Mouse (Mus musculus) liver, adult 2 months (tissue): ENCODE measurements around the gene Gm10392. TPM values are rescaled to one million over a fixed set of nuclear protein-coding genes. Genes with fewer than 3 reads are reported as not detected.

Source experiments
- DNase-seq: peaks from one replicate; pipeline ENCODE4 v3.0.0-alpha.2; 2011; ENCODE audit warnings: low read depth, low spot score; ENCODE audit errors: extremely low read depth
- H3K27ac ChIP-seq: fragments of 200-500 bp; replicated peaks from 2 replicates; pipeline ENCODE4 v1.5.1; 2012; ENCODE audit warnings: low read depth, mild to moderate bottlenecking, control low read depth, inconsistent platforms, low read length; ENCODE audit not compliant: insufficient read depth
- H3K27me3 ChIP-seq: fragments of 200-500 bp; 2 replicates; pipeline ENCODE4 v1.6.1; 2012; ENCODE audit warnings: mild to moderate bottlenecking, moderate library complexity, low read length, inconsistent platforms; ENCODE audit not compliant: control insufficient read depth, insufficient read depth
- H3K36me3 ChIP-seq: fragments of 200-500 bp; 2 replicates; pipeline ENCODE4 v1.6.1; 2012; ENCODE audit warnings: low read length, inconsistent platforms; ENCODE audit not compliant: control insufficient read depth, insufficient read depth
- H3K4me1 ChIP-seq: fragments of 200-500 bp; 2 replicates; pipeline ENCODE4 v1.6.1; 2011; ENCODE audit warnings: low read length; ENCODE audit not compliant: control insufficient read depth, insufficient read depth
- H3K4me3 ChIP-seq: fragments of 200-500 bp; 2 replicates; pipeline ENCODE4 v1.5.1; 2011; ENCODE audit warnings: low read depth, mild to moderate bottlenecking, control low read depth, low read length, moderate library complexity; ENCODE audit not compliant: insufficient read depth
- H3K79me2 ChIP-seq: fragments of 200-500 bp; 2 replicates; pipeline ENCODE4 v1.6.1; 2012; ENCODE audit warnings: inconsistent platforms, mild to moderate bottlenecking, low read length, moderate library complexity; ENCODE audit not compliant: control insufficient read depth, insufficient read depth
- H3K9ac ChIP-seq: fragments of 200-500 bp; 2 replicates; pipeline ENCODE4 v1.6.1; 2012; ENCODE audit warnings: low read depth, mild to moderate bottlenecking, control low read depth, inconsistent platforms, low read length
- CTCF ChIP-seq: fragments of 200-500 bp; IDR thresholded peaks from 2 replicates; pipeline ENCODE4 v1.5.1; 2011; ENCODE audit warnings: low read depth, low read length, control low read depth
- POLR2A ChIP-seq: fragments of 200-500 bp; IDR thresholded peaks from 2 replicates; pipeline ENCODE4 v1.6.1; 2011; ENCODE audit warnings: low read length, control low read depth; ENCODE audit not compliant: insufficient read depth; ENCODE audit errors: extremely low read depth
- WGBS: fragments of 180-500 bp; shearing (Covaris S2); methylation state at CpG from one replicate; pipeline ENCODE4 v1.1.7; 2018; 5-methylcytosine and 5-hydroxymethylcytosine counted together
- polyA plus RNA-seq: library from polyadenylated mRNA; depleted of rRNA; stranded (reverse); fragments of >200 nt; gene quantifications from 2 replicates; pipeline ENCODE4 v1.2.3, GENCODE M21; 2012
- total RNA-seq: library from RNA; depleted of rRNA; stranded (reverse); fragments of >200 nt; gene quantifications from 2 replicates; pipeline ENCODE4 v1.2.3, GENCODE M21; 2014

Gene Gm10392
- total and polyA plus RNA-seq, 2 experiments: not detected

DNA sequence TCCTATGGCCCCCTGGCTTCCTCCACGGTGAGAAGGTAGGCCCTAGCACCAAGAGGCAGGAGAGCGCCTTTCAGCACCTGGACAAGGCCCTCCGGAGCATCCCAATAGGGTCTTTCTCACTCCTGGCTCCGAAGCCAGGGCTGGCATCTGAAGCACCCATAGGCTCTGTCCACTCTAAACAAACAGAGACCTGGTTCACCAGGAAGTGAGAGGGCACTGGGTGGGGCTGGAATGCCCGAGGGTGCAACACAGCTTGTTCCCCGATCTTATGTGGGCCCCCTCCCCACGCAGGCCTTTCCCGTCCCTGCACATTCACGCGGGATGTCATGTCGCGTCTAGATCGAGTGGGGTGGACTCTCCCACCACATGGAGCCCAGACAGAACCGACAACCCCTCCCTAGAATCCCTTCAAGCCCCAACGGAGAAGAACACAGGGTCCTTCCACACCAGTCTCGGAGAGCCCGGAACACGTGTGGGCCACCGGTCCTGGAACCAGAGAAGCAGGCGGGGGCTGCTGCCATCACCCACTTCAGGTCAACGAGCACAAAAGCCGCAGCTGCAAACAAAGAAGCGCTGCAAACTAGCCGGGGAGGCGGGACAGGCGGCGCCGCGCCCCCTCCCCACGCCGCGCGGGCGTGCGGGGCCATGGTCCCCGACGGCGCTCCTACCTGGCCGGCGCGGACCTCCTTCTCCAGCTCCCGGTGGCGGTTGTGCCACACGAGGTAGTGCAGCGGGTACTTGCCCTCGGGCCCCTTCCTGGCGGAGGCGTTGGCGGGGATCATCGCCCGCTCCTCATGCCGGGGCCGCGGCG lies 30.0 kb downstream of the Gm10392 start:
- TF ChIP-seq CTCF: no peak
- TF ChIP-seq POLR2A: no peak
- no peaks in the 10 kb centered on the region for H3K36me3 ChIP-seq
- H3K27ac ChIP-seq: no peak overlapping the region
- peaks cover 3% of the 10 kb centered on the region; the same call in 1 of the 2 replicates for H3K79me2 ChIP-seq
- no peaks in the 10 kb centered on the region for H3K27me3 ChIP-seq
- peak overlapping the region; percentile 57 for H3K4me3 ChIP-seq
- peaks cover 12% of the 10 kb centered on the region; the same call in 1 of the 2 replicates for H3K4me1 ChIP-seq
- peak overlapping the region; percentile 76 for H3K9ac ChIP-seq
- WGBS: 16% methylated on average over 55 of the region's 55 CpGs
- no peak for DNase-seq

DNA sequence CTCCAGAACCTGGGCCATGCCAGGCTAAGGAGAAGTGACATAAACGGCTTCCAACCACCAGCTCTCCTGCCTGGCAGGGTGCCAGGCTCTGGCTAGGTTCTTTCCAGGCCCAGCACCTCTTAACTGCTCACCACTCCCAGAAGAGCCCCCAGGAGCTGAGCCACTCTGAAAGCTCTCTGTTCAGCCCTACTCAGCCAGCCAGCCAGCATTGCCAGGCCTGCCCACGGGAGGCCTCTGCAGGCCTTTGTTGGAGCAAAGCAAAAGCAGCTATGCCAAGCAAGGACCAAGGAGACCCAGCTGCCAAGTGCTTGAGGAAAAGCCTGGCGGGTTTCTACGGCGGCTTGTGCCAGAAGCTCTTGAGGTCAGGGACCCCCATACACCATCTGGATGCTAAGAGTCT lies 32.2 kb downstream of the Gm10392 start:
- Histone ChIP-seq H3K36me3 (no peaks in the 10 kb centered on the region), H3K27me3 (no peaks in the 10 kb centered on the region), H3K27ac (no peak overlapping the region), H3K4me1 (peaks cover 9% of the 10 kb centered on the region; the same call in 1 of the 2 replicates), H3K9ac (no peak overlapping the region), H3K4me3 (no peak overlapping the region), H3K79me2 (0 out of 2 replicates have a peak, but pooled peaks cover 5% of the 10 kb centered on the region)
- TF ChIP-seq POLR2A (no peak), CTCF (no peak)
- no peak for DNase-seq
- WGBS: 75% methylated on average over 5 of the region's 5 CpGs

DNA sequence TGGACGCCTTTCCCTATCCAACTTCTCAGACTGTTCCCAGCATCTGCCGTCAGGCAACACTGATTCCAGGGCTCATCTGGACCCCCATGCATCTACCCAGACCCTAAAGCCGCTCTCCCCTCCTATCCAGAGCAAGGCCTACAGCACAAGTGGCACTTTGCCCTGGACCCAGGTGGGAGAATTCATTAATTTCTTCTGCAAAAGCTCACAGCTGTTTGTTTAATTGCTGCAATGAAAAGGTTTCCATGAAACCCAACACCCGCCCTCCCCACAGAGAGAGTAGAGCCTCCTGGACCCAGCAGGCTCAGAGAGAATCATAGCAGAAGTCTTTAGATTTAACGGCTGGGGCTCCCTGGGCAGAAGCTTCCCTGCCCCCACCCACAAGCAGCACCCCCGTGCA lies 33.8 kb downstream of the Gm10392 start:
- no peaks in the 10 kb centered on the region for H3K36me3 ChIP-seq
- DNase-seq: no peak
- no peak overlapping the region for H3K4me3 ChIP-seq
- 0 out of 2 replicates have a peak, but pooled peaks cover 5% of the 10 kb centered on the region for H3K79me2 ChIP-seq
- H3K27ac ChIP-seq: no peak overlapping the region
- peaks cover 4% of the 10 kb centered on the region; the same call in 1 of the 2 replicates for H3K4me1 ChIP-seq
- no peaks in the 10 kb centered on the region for H3K27me3 ChIP-seq
- TF ChIP-seq POLR2A: no peak
- no peak for TF ChIP-seq CTCF
- H3K9ac ChIP-seq: no peak overlapping the region
- WGBS: 89% methylated on average over 6 of the region's 6 CpGs

DNA sequence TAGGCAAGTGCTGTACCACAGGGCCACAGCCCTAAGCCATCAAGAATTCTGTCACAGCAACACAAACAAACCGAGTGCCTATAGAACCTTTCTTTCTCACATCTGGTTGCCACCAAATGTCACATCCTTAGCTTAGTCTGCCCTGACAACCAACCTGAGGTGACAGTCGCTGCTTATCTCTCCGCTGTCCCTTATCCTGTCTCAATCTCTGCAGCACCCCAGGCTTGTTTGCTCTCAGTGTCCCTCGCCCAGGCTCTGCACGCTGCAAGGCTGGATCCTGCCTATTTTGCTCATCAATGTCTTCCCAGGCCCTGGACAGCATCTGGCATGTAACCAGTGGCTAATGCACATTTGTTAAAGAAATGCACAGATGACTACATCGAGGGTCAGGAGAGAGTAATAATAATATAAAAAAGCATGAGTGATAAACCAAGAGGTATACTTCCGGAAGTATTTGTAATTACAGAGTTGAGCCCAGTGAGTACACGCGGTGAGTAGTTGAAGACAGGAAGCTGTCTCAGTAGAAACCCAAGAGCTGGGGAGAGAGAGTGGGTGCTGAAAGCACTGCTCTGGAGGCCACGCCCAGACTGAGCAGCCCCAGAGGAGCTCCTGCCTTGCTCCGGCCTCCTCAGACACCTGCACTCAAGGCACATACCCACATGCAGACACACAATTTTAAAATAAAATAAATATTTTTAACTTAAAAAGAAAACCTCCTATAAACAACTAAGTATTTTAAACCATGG lies 35.3 kb downstream of the Gm10392 start:
- Histone ChIP-seq H3K4me3 (no peak overlapping the region), H3K4me1 (no peaks in the 10 kb centered on the region), H3K79me2 (0 out of 2 replicates have a peak, but pooled peaks cover 5% of the 10 kb centered on the region), H3K9ac (no peak overlapping the region), H3K27me3 (no peaks in the 10 kb centered on the region), H3K36me3 (no peaks in the 10 kb centered on the region), H3K27ac (no peak overlapping the region)
- no peak for DNase-seq
- 66% methylated on average over 11 of the region's 11 CpGs for whole genome bisulfite sequencing
- TF ChIP-seq CTCF (no peak), POLR2A (no peak)

DNA sequence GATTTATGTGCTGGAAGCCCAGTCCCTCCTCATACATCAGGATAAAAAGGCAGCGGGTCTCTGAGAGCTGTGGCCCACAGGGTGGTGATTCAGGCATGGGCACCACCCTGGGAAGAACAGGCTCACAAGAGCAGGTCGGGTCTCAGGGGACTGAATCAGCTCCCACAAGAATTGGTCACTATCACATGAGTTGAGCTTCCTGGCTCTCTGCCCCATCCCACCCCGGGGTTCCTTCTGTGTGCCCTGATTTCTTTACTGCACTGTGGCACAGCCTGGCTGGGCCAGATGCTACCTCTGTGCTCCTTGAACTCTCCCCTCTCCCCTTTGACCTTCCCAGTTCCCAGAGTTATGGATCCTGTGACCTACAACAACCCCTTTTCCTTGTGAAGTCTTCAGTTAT lies 36.0 kb downstream of the Gm10392 start:
- TF ChIP-seq POLR2A (no peak), CTCF (no peak)
- H3K4me1 ChIP-seq: no peaks in the 10 kb centered on the region
- H3K27me3 ChIP-seq: no peaks in the 10 kb centered on the region
- H3K4me3 ChIP-seq: no peak overlapping the region
- H3K79me2 ChIP-seq: 0 out of 2 replicates have a peak, but pooled peaks cover 5% of the 10 kb centered on the region
- H3K27ac ChIP-seq: no peak overlapping the region
- H3K36me3 ChIP-seq: no peaks in the 10 kb centered on the region
- WGBS: 73% methylated on average over 3 of the region's 3 CpGs
- no peak overlapping the region for H3K9ac ChIP-seq
- DNase-seq: no peak
